Mouse (Mus musculus): ENCODE results near the gene Rasgrf1. TPM values are rescaled to one million over a fixed set of nuclear protein-coding genes. Genes with fewer than 3 reads are reported as not detected.

The Rasgrf1 gene
- polyA plus RNA-seq, 1 experiment, result not detected

DNA sequence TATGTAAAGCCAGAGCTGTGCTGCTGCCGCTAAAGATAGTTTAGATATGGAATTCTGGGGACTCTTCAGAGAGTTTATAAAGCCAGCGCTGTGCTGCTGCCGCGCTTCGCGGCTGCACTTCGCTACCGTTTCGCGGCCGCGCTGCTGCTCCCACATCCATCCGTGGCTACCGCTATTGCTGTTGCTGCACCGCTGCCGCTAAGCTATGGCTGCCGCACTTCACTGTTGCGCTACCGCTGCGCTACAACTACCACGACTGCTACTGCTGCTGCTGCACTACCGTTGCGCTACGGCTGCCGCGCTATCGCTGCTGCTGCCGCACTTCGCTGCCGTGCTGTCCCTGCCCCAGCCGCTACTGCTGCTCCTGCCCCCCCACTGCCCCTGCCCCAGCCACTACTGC, 30.1 kb upstream of the Rasgrf1 start:
- Histone ChIP-seq H3K9me3 (replicated peaks; ENCODE audit: control insufficient read depth, insufficient read depth, low read length, poor library complexity, severe bottlenecking) (peaks cover 14% of the 10 kb centered on the region), H3K9ac (ENCODE audit: low read depth, poor library complexity, severe bottlenecking) (no peak overlapping the region), H3K27me3 (ENCODE audit: control insufficient read depth, insufficient read depth, low read length, poor library complexity, severe bottlenecking) (peaks cover 2% of the 10 kb centered on the region; the same call in 1 of the 2 replicates), H3K36me3 (ENCODE audit: control insufficient read depth, insufficient read depth, low read length, poor library complexity, severe bottlenecking) (no peaks in the 10 kb centered on the region), H3K27ac (ENCODE audit: insufficient read depth, low read length) (no peak overlapping the region), H3K4me3 (ENCODE audit: low read depth, low read length) (peak overlapping the region; percentile 40), H3K4me1 (ENCODE audit: control insufficient read depth, insufficient read depth, low read length) (no peaks in the 10 kb centered on the region)
- no peak for TF ChIP-seq CTCF (IDR thresholded peaks at IDR 0.05; ENCODE audit: low read depth, low read length)
- TF ChIP-seq EP300 (IDR thresholded peaks at IDR 0.05; ENCODE audit: insufficient read depth, low read depth, low read length), result no peak
- no peak for TF ChIP-seq POLR2A (IDR thresholded peaks at IDR 0.05; ENCODE audit: insufficient read depth, low read length)

DNA sequence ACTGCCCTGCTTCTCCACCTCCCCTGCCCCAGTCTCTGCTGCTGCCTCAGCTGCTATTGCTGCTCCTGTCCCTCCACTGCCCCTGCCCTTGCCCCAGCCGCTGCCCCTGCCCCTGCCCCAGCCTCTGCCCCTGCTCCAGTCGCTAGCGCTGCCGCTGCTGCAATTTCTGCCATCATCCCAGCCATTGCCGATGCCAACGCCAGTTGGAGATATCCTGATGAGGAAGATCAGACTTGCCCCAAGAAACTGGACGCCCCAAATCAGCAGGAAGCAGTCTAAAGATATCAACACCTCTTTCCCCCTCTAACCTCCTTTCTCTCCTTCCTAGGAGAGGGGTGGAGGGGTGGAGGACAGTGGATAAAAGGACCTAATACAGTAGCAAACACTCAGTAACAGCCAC, 28.2 kb upstream of the Rasgrf1 start:
- H3K4me3 ChIP-seq (ENCODE audit: low read depth, low read length), result no peak overlapping the region
- H3K27ac ChIP-seq (ENCODE audit: insufficient read depth, low read length), result no peak overlapping the region
- peaks cover 18% of the 10 kb centered on the region for H3K9me3 ChIP-seq (replicated peaks; ENCODE audit: control insufficient read depth, insufficient read depth, low read length, poor library complexity, severe bottlenecking)
- H3K36me3 ChIP-seq (ENCODE audit: control insufficient read depth, insufficient read depth, low read length, poor library complexity, severe bottlenecking), result no peaks in the 10 kb centered on the region
- TF ChIP-seq POLR2A (IDR thresholded peaks at IDR 0.05; ENCODE audit: insufficient read depth, low read length) (no peak), CTCF (IDR thresholded peaks at IDR 0.05; ENCODE audit: low read depth, low read length) (no peak), EP300 (IDR thresholded peaks at IDR 0.05; ENCODE audit: insufficient read depth, low read depth, low read length) (no peak)
- peaks cover 6% of the 10 kb centered on the region; the same call in 1 of the 2 replicates for H3K27me3 ChIP-seq (ENCODE audit: control insufficient read depth, insufficient read depth, low read length, poor library complexity, severe bottlenecking)
- H3K4me1 ChIP-seq (ENCODE audit: control insufficient read depth, insufficient read depth, low read length), result no peaks in the 10 kb centered on the region
- no peak overlapping the region for H3K9ac ChIP-seq (ENCODE audit: low read depth, poor library complexity, severe bottlenecking)

- H3K4me3 ChIP-seq (ENCODE audit: low read depth, low read length), result no peak overlapping the region
- H3K4me1 ChIP-seq (ENCODE audit: control insufficient read depth, insufficient read depth, low read length), result no peaks in the 10 kb centered on the region
- no peaks in the 10 kb centered on the region for H3K36me3 ChIP-seq (ENCODE audit: control insufficient read depth, insufficient read depth, low read length, poor library complexity, severe bottlenecking)
- TF ChIP-seq CTCF (IDR thresholded peaks at IDR 0.05; ENCODE audit: low read depth, low read length) (no peak), POLR2A (IDR thresholded peaks at IDR 0.05; ENCODE audit: insufficient read depth, low read length) (no peak), EP300 (IDR thresholded peaks at IDR 0.05; ENCODE audit: insufficient read depth, low read depth, low read length) (no peak)
- peaks cover 16% of the 10 kb centered on the region for H3K9me3 ChIP-seq (replicated peaks; ENCODE audit: control insufficient read depth, insufficient read depth, low read length, poor library complexity, severe bottlenecking)
- peaks cover 6% of the 10 kb centered on the region; the same call in 1 of the 2 replicates for H3K27me3 ChIP-seq (ENCODE audit: control insufficient read depth, insufficient read depth, low read length, poor library complexity, severe bottlenecking)
- H3K27ac ChIP-seq (ENCODE audit: insufficient read depth, low read length), result no peak overlapping the region
- H3K9ac ChIP-seq (ENCODE audit: low read depth, poor library complexity, severe bottlenecking), result no peak overlapping the region
These were observed 27.1 kb upstream of the Rasgrf1 start for GRCm38 (mm10) chr9:89882583-89882982.

DNA sequence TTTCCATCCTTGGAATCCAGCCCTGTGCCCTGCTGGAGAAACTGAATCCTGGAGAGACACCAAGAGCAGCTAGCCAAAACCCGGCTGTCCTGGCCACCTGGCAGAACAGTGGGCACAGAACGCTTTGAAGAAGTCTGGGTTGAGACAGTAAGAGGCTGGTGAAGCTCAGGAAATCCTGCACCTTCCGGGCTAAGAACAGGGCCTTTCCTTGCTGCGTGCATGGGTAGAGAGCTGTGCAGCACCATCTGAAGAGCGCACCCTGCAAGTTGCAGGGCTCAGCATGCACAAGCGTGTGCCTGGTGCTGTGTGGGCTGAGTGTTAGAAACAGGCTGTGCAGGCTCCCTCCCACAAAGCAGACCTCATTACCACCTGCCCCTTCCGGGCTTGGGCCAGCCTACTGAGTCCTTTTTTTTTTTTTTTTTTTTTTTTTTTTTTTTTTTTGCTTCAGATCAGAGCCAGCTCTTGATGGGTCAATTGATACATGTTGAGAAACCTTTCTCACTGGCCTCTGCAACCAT, 23.9 kb upstream of the Rasgrf1 start:
- peaks cover 4% of the 10 kb centered on the region; the same call in 1 of the 2 replicates for H3K27me3 ChIP-seq (ENCODE audit: control insufficient read depth, insufficient read depth, low read length, poor library complexity, severe bottlenecking)
- no peak for TF ChIP-seq CTCF (IDR thresholded peaks at IDR 0.05; ENCODE audit: low read depth, low read length)
- TF ChIP-seq EP300 (IDR thresholded peaks at IDR 0.05; ENCODE audit: insufficient read depth, low read depth, low read length), result no peak

DNA sequence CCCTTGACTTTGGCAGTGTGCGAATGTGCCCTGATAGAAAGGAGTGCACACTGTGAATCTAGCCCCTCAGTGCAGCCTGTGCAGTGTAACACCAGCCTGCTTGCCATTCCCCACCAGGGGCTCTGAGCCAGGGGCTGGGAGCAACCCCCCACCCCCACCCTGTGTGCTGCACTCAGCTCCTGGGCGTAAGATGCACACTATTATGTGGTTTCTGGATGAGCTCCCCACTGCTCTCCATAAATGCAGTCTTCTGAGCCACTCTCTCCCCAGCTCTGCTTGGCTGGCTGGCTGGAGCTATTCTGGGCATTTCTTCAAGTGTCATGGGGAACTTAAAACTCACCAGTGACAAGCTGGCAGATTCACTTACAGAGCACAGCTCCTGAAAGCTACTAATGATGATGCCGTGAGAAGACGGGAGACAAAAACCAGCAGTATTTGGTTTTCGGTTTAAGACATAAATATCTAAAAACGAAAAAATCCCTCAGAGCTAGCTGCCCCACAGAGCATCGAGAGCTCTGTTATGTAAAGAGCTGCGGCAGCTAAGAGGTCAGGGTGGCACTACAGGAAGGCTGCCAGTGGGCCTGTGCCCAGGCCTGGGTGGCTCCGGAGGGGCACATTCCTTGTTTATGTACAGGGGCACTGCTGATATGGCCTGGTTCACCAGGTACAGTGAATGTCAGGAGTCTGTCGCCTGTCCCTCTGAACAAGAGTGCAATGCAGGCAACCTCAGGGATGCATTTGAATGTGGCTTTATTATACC, 18.0 kb upstream of the Rasgrf1 start:
- TF ChIP-seq EP300 (IDR thresholded peaks at IDR 0.05; ENCODE audit: insufficient read depth, low read depth, low read length), result no peak
- no peak for TF ChIP-seq CTCF (IDR thresholded peaks at IDR 0.05; ENCODE audit: low read depth, low read length)
- TF ChIP-seq POLR2A (IDR thresholded peaks at IDR 0.05; ENCODE audit: insufficient read depth, low read length), result no peak
- Histone ChIP-seq H3K9me3 (replicated peaks; ENCODE audit: control insufficient read depth, insufficient read depth, low read length, poor library complexity, severe bottlenecking) (no peaks in the 10 kb centered on the region), H3K27ac (ENCODE audit: insufficient read depth, low read length) (no peak overlapping the region), H3K4me3 (ENCODE audit: low read depth, low read length) (no peak overlapping the region), H3K9ac (ENCODE audit: low read depth, poor library complexity, severe bottlenecking) (no peak overlapping the region), H3K36me3 (ENCODE audit: control insufficient read depth, insufficient read depth, low read length, poor library complexity, severe bottlenecking) (no peaks in the 10 kb centered on the region), H3K27me3 (ENCODE audit: control insufficient read depth, insufficient read depth, low read length, poor library complexity, severe bottlenecking) (no peaks in the 10 kb centered on the region), H3K4me1 (ENCODE audit: control insufficient read depth, insufficient read depth, low read length) (no peaks in the 10 kb centered on the region)

More for the DNA sequence above, 23.9 kb upstream of the Rasgrf1 start:
- Histone ChIP-seq H3K36me3 (ENCODE audit: control insufficient read depth, insufficient read depth, low read length, poor library complexity, severe bottlenecking) (no peaks in the 10 kb centered on the region), H3K9ac (ENCODE audit: low read depth, poor library complexity, severe bottlenecking) (no peak overlapping the region), H3K9me3 (replicated peaks; ENCODE audit: control insufficient read depth, insufficient read depth, low read length, poor library complexity, severe bottlenecking) (peaks cover 11% of the 10 kb centered on the region), H3K4me3 (ENCODE audit: low read depth, low read length) (no peak overlapping the region), H3K27ac (ENCODE audit: insufficient read depth, low read length) (no peak overlapping the region), H3K4me1 (ENCODE audit: control insufficient read depth, insufficient read depth, low read length) (no peaks in the 10 kb centered on the region)

DNA sequence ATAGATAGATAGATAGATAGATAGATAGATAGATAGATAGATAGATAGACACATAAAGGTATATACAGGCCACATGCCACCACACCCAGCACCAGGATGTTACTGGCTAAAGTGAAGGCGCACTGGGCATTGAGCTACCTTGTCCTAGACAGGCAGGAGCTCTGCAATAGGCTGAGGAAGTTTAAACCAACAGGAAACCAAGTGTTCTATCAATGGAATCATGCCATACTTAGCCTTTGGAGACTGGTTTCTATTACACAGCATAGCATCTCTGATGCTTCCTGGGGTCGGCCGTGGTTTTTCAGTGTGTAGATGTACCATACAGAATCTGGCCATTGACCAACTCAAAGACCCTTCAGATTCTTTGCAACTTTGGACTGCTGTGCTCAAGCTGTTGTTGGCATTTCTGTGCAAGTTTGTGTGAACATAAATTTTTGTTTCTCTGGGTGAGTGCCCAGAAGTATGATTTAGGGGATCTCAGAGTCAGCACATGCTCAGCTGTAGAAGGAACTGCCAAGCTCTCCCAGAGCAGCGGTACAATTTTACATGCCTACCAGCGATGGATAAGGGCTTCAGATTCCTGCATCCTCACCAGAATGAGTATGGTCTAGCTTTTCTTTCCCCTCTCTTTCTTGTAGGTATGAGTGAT, 17.0 kb upstream of the Rasgrf1 start:
- TF ChIP-seq CTCF (IDR thresholded peaks at IDR 0.05; ENCODE audit: low read depth, low read length) (no peak), EP300 (IDR thresholded peaks at IDR 0.05; ENCODE audit: insufficient read depth, low read depth, low read length) (no peak), POLR2A (IDR thresholded peaks at IDR 0.05; ENCODE audit: insufficient read depth, low read length) (no peak)
- no peaks in the 10 kb centered on the region for H3K36me3 ChIP-seq (ENCODE audit: control insufficient read depth, insufficient read depth, low read length, poor library complexity, severe bottlenecking)
- no peak overlapping the region for H3K27ac ChIP-seq (ENCODE audit: insufficient read depth, low read length)
- no peak overlapping the region for H3K9ac ChIP-seq (ENCODE audit: low read depth, poor library complexity, severe bottlenecking)
- H3K4me1 ChIP-seq (ENCODE audit: control insufficient read depth, insufficient read depth, low read length), result no peaks in the 10 kb centered on the region
- H3K4me3 ChIP-seq (ENCODE audit: low read depth, low read length), result no peak overlapping the region
- no peaks in the 10 kb centered on the region for H3K27me3 ChIP-seq (ENCODE audit: control insufficient read depth, insufficient read depth, low read length, poor library complexity, severe bottlenecking)
- no peaks in the 10 kb centered on the region for H3K9me3 ChIP-seq (replicated peaks; ENCODE audit: control insufficient read depth, insufficient read depth, low read length, poor library complexity, severe bottlenecking)

Measured in ES-Bruce4 (cell line).